Mouse (Mus musculus): ENCODE data around the gene Gm6899.

The Gm6899 gene

DNA sequence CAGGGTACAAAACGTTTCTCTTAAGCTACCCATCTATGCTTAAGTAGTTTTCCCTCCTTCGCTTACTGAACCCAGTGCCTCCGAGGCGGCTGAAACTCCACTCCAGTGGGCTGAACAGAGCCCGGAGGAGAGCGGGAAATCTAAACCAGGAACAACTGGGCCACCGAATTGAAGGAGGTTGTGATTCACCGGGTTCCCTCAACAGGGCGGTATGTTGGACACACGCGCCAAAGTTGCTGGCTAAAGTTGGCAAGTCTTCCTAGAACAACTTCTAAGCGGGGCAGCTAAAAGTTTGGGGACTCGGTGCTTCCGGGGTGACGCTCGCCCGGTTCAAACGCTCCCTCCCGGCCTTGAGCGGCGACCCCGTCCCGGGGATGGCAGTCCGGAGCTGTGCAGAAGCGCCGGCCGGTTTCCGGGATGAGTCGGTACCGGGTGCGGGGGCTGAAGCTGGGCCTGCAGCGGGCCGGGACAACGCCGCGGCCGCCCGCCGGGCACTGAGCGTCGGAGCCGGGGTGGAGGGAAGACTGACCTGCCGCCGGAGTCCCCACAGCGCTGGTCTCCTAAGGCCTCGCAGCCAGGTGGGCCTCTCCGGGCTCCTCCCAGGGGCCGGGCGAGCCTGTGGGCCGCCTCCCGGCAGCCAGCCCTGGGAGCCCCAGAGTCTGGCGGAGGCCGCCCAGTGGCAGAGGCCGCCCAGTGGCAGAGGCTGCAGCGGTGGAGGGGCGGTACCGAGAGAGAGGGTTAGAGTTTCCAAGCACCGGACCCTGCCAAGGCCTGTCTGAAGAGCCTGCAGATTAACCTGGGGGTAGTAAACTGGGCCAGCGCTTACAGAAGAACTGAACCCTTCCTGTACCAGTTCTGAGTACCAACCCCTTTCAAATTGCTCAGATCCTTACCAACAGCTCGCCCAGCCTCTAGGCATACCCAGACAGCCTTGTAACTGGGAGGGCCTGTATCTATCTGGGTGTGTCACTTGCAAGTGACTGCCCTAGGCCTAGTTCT is at the start of gene Gm6899, which contains the start of gene Vrk2:
Gm6899 (plus strand) TSS at position 181 of the 999 bp plus-strand sequence.
Vrk2 (minus strand) TSS at position 939 of the 999 bp plus-strand sequence.
- peak; percentile 87 for DNase-seq (ENCODE audit: low spot score)

DNA sequence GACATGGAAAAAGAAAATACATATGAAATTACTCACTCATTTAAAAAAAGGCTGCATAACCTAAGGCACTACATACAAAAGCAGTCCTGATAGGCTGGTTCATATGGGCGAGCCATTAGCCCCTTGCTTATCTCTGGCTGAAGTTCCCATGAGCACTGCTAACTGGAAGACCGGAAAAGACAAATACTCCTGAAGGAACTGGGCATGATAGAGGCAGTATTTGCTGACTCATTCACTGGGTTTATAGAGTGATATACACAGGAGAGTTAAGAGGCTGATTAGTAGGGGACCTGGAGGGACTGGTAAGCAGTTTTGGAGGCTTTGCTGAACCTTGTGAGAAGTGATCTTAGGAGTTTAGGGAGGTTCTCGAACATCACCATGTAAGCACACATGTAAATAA is 41.5 kb upstream of the Gm6899 start:
- peak; percentile 28 for DNase-seq (ENCODE audit: low spot score)

DNA sequence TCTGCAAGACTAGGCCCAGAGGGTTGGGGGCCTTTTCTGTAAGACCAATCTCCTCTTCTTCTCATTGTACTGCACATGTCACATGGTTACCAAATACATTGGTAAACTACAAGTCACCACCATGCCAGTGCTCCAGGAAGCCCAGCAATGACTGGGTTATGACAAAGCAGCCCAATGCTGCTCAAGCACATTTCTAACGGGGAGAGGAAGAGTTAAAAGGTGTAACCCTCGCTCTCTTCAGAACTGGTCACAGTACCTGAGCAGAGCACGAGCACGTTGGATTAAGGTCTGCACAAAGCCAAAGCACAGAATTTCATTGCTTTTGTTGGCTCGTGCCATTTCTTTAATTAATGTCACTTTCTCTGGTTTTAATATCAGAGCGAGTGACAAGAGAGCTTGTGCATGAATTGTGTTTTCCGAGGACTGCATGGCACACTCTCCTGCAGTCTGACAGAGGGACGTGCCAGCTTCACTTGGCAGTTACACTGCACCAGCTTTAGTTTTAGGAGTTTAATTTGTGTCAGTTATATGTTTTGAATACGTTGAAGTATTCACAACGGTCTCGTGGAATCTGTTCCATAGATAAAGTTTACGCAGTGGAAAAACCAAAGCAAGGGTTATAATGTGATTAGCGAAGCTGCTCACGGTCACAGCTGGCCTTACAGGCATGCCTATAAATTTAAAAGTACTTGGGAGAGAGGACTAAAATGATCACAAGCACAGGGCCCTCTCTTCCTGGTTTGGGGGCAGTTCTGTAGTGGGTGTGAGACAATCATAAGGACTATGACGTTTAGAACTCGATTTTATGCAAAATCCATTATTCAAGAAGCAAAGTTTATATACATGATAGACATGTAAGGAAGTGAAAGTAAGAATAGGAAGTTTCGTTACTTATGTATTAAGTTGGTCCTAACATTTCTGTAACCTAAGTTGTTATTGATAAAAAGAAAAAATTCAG is 7.4 kb upstream of the Gm6899 start:
- no peak for DNase-seq (ENCODE audit: low spot score)

- DNase-seq (ENCODE audit: low spot score), result no peak
These were observed 6.5 kb upstream of the Gm6899 start for GRCm38 (mm10) chr11:26586367-26587183.

DNA sequence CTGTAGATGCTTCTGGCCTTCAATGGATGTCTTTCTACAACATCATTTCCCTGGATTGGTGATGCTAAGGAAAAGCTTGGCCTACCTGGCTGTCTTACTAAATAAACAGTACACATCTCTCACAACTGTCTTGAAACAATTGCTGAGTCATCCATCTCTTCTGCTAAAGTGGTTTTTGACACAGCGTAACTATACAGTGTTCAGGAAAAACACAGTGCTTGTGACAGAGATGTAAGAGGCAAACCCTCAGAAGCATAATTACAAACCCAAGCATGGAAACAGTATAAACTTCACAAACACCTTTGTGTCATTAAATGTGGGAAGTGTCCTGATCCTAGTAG is 5.9 kb upstream of the Gm6899 start:
- no peak for DNase-seq (ENCODE audit: low spot score)

DNA sequence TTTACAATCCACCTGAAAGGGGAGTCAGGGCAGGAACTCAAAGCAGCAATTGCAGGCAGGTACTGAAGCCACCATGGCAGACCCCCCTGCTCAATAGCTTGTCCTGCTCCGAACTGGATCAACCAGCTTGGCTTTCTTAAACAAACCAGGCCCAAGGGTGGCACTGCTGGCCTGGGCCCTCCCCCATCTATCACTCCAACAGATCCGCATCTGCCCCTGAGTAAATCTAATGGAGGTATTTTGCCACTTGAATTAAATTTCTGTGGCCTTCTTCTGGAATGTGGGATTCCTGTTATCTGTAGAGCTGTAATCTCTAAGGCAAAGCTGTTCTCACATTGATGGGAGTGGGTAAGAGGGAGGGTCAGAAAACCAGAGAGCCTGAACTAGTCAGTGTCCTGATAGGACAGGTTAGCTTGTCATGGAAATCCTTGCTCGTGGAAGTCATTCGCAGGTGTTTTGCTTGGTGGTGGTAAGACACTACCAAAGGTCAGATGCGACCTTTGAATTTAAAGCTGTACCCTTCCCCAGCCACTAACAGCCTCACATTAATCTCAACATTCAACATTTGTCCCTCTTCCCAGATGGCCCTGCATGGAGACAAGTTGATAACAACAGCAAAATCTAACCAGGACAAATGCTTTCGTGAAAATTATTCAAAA is 517 bp upstream of the Gm6899 start:
- DNase-seq (ENCODE audit: low spot score), result peak; percentile 38

- DNase-seq (ENCODE audit: low spot score), result peak; percentile 72
These were observed 1.4 kb downstream of the Gm6899 start for GRCm38 (mm10) chr11:26594487-26594886.

- DNase-seq (ENCODE audit: low spot score), result no peak
These were observed 3.1 kb downstream of the Gm6899 start for GRCm38 (mm10) chr11:26596186-26596585.

GRCm38 (mm10) chr11:26597145-26597544 is 4.1 kb downstream of the Gm6899 start:
- DNase-seq (ENCODE audit: low spot score), result no peak

DNA sequence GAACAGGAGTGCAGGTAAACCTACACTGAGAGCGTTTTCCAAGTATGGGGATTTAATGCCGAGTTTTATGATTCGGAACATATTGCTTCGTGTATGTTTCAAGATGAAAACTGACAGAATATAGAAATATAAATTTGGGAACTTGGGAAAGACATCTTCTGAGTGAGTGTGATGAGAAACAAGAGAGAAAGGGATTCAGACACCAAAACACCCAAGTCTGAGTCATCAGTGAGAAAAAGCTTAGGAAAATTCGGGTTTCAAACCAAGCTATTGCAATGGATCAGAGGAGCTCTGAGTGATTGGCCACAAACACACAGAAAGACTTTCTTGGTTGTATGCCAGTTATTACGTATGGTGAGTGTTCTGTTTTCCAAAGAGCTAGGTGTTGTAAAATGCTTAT is 4.7 kb downstream of the Gm6899 start:
- no peak for DNase-seq (ENCODE audit: low spot score)

DNA sequence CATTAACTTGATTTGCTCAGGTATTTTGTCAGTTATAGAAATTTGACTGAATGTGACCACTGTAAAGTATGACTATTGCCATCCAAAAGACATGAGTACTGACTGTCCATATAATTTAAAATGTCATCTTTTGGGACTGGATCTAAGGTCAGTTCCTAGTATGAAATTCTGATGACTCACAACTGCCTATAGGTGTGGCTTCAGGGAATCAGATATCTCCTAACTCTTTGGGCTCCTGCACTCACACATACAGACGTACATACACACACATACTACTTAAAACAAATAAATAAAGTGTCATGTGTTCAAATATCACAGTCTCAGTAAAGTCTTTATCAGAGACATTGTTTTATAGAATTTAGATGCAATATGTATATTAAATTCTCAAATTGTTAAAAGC is 5.8 kb downstream of the Gm6899 start:
- DNase-seq (ENCODE audit: low spot score), result peak; percentile 54

GRCm38 (mm10) chr11:26600692-26601091 is 7.7 kb downstream of the Gm6899 start:
- DNase-seq (ENCODE audit: low spot score), result no peak

DNA sequence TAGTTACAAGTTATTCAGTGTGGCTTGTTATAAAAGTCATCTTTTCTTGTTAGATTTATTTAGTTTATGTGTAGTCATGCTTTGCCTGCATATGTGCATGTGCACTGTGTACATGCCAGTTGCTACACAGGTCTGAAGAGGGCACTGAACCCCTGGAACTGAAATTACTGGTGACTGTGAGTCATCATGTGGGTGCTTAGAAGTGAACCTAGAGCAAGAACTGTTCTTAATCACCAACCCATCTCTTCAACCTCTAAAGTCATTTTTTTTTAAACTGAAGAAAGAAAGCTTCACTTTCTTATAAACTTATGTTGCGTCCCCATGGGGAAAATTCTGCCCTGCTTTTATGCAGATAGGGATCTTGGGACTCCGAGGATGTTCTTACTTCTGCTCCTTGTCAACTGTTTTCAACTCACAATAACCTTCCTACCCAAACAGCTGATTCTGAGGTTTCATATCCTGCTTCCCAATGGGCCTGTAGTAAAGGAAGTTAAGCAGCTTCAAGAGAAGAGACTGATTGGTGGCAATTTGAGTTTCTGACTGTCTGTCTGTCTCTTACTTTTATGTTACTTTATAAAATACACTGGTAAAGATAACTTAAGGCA is 8.6 kb downstream of the Gm6899 start:
- no peak for DNase-seq (ENCODE audit: low spot score)

DNA sequence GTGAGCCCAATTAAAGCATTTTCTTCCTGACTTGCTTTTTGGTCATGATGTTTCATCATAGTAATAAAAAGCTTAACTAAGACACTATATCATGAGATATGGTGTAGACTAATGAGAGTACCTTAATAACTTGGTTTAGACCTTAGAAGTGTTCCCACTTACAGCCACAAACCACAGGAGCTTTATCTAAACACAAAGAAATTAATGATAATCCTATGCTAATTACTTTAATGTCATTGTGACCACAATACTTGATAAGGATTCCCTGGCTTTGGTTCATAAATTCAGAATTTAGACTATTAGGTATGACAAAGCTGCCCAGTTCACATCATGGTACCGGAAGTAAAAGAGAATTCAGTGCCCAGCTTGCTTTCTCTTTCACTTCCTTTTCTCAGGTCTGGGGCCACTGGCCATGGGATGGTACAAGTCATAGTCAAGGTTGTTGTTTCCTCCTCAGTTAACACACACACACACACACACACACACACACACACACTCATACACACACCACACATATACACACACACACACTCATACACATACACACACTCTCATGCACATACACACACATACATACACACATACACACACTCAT is 11.1 kb downstream of the Gm6899 start:
- DNase-seq (ENCODE audit: low spot score), result no peak

- DNase-seq (ENCODE audit: low spot score), result no peak
These were observed 15.8 kb downstream of the Gm6899 start for GRCm38 (mm10) chr11:26608795-26609194.

DNA sequence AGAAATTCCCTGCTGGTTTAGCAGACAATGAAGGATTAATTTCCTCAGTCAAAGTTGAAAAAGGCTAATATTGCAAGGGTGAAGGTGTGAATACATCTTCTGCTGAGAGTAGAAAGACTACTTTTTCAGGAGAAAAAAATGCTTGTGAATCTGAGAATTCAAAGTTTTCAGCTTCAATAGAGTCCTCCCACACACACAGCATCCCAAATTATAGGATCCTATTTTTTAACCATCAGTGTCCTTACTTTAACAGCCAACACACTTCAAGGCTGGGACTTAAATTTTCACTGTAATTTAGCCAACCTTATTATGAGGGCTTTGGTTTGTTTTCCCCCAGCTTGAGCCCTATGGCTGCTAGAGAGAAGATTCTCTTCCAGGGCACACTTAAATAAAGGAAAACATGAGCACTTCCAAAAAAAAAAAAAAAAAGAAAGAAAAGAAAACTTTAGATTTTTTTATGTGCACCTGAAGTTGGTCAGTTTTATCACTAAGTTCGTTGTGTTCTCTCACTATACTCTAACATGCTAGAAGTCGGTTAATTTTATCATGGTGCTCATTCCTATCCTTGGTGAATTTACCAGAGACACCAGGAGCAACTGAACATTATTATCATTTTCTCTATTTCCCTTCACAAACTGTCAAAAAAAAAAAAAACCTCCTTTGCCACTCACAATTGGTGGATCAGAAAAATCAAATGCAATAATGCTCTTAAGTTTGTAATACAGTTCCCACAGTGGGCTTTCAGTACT is 25.6 kb downstream of the Gm6899 start:
- no peak for DNase-seq (ENCODE audit: low spot score)

GRCm38 (mm10) chr11:26622727-26623126 is 29.7 kb downstream of the Gm6899 start:
- no peak for DNase-seq (ENCODE audit: low spot score)

DNA sequence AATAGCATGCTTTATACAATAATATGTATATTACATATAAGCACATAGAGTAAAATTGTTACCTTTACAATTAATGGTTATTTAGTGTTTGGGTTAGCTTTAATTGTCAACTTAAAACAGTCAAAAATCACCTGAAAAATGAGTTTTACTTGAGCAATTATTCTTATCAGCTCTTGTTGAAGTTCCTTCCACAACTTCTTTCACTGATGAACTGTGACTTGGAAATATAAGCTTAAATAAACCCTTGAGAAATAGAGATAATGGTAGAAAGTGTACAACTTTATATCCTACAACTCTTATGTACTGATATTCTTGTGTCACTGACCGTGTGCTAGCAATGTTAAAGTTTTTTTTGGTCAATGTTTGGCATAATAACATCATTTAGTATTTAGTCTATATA is 43.2 kb downstream of the Gm6899 start:
- DNase-seq (ENCODE audit: low spot score), result no peak

DNA sequence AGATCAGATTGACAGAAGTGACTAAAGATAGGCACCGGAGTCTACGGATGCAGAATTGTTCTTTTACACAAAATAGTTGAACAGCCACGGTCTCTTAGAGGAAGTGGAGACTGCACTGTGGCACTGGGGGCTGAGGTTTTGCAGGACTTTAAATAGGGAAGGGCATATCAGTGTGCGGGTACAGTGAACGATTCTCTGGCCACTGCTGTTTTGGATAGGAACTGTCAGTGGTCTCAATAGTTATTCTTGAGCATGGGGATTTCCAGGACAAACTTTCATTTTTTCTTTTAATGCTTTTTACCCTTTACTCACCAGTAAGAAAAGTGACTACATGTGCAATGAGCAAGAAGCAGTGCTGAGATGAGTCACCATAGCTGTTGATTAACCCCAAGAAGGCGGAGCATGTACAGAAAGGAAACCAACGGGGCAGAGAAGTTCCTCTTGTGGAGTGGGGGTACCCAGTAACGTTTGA is 47.3 kb downstream of the Gm6899 start:
- peak; percentile 22 for DNase-seq (ENCODE audit: low spot score)
